Mouse (Mus musculus) gonadal fat pad, adult 2 months (tissue): ENCODE results near the gene Thsd4. TPM values are rescaled to one million over a fixed set of nuclear protein-coding genes. Genes with fewer than 3 reads are reported as not detected.

Experiments used
- DNase-seq: peaks from one replicate; pipeline ENCODE4 v3.0.0-alpha.2; 2012; ENCODE audit warnings: low read depth
- polyA plus RNA-seq: library from polyadenylated mRNA; depleted of rRNA; stranded (reverse); fragments of >200 nt; gene quantifications from 2 replicates; pipeline ENCODE4 v1.2.3, GENCODE M21; 2012

Thsd4 gene
- polyA plus RNA-seq, 1 experiment, result 4.7 TPM

DNA sequence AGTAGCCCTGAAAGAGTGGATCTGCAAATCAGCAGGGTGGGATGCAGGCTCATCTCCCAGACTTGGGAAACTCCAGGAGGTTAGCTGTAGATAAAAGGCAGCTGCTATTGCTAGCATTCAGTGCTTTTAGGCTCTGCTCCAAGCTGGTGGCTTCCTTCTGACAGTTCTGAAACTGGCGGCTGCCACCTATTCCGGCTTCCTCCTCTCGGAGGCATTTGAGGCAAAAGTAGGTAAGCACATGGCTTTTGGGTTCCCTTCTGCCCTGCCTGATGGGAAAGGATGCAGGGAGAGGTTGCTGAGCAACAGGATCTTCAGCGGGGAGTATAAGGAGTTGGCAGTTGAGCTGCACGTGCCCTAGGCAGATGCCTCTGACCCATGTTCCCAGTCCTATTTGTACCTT is 65.2 kb downstream of the Thsd4 start:
- DNase-seq, result no peak

DNA sequence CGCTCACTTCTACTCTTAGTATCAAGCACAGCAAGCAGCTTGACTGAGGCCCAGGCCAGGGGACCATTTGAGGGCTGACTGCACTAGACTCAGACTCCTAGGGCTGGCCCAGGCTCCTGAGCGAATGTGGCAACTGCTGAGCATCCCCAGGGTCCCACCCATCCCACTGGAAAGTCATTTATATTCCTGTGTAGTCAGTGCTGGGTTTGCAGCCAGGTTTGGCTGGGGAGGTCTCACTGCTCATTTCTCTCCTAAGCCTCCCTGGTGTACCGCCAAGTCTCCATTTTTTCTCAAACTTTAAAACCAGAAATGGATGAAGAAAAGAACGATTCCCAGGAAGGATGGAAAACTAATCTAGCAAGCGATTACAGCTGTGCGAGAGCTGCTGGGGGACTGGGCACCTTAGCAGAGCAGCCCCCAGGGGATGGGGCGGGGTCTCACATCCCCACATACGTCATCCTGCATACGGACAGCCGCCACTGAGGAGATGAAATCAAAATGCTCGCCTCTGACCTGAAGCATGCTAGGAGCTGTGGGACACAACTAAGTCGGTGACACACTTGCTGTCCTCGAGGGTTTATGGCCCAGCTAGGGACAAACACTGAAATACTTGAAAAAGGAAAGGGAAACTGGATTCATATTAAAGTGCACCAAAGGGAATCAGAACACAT is 67.3 kb downstream of the Thsd4 start:
- DNase-seq, result no peak

DNA sequence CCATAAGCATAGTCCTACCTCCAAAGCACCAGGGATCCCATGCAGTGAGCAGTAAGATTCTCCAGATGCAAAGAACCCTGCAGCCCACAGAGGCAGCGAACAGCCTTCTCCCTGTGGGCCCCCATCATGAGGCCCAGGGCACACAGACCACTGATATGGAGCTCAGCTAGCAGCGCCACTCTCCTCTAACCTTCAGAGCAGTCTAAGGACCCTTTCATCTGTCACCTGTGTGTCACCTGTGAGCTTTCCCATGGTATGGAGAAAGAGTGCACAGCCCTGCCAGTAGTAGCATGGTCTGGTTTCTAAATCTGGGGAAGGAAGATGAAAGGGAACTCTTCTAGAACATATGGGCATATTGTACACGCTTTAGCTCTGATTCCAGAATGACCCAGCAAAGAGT is 72.3 kb downstream of the Thsd4 start:
- DNase-seq, result no peak

DNA sequence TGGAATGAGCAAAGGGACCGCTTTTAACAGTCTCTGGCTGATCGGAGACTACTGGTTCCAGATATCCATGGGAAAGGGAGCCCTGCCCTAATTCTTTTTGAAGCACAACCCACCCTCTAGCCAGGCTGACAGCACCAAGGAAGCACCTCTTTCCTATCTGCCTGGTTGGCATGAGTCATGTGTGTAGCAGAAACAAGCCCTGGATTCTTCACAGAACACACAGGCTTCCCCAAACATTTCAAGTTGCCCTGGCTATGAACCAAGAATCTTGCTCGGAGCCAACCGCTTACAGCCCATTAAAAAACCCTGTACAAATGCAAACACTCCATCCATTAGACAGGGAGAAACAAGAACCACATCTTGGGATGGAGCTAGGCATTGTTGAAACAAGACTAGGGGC is 76.0 kb downstream of the Thsd4 start:
- DNase-seq, result no peak

DNA sequence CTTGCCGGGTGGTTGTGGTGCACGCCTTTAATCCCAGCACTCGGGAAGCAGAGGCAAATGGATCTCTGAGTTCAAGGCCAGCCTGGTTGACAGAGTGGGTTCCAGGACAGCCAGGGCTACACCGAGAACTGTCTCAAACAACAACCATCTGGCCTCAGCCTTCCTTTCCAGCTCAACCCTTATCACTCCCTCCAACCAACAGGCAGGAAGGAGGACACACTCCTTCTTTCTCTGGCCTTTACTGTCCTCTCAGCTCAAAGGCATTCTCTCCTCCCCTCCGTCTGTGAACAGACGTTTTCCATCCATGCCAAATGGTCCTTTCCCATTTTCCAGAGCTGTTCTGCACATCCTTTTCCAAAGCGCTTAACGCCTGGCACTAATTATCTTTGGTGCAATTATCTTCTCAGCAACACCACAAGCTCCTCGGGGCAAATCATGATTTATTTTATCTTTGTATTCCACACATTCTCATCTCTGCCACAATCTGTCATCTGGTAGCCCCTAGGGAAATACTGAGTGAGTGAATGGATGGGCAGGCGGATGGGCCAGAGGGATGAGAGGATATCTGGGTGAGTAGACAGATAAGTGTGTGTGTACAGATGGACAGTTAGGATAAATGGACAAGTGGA is 80.5 kb downstream of the Thsd4 start:
- DNase-seq, result no peak

DNA sequence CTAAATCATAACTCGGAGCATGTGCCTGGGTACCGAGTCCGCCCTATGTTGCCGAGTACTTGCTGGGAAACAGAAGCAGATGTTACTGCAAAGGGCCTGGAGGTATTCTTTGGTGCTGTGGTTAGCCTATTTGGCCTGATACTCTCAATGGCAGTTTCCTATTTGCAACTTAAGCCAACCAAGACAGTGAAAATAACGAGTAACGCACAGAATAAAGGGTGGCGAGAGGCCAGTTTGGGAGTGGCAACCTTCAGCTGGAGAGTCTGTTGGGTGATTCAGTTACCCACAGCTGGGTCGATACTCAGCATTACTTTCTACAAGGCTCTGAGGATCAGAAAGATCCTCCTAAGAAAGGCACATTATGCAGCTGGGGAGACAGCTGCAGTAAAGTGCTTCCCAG is 81.3 kb downstream of the Thsd4 start:
- no peak for DNase-seq

DNA sequence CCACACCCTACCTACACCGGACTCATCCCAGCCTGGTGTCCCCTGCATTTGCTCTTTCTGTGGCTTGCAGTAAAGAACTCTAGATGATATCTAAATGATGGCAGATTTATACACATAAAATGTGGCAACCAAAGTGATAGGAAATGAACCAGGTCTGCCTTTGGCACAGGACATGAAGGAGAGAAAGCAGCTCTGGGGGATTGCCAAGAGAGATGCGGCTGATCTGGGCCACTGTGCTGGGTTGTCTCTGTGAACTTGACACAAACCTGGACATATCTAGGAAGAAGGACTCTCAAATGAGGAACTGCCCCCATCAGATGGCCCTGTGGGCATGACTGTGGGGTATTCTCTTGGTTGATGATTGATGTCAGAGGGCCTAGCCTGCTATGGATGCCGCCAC is 85.6 kb downstream of the Thsd4 start:
- no peak for DNase-seq

DNA sequence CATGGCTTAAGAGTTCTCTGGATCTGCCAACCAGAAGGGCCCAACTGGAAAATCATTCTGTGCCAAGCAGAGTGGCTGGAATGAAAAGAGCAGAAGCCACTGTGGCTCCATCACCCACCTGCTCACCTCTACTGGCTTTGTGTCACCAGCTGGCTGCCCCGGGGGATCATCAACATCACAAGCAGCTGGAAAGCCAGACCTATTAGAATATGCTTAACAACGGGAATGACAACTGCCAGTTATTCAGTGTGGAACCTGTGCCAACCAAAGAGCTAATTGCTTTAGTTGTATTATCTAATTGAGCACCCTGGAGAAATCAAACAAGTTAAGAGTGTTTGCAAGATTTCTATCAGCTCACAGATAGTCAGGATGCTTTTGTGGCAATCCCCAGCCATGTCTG is 87.8 kb downstream of the Thsd4 start:
- DNase-seq, result no peak

DNA sequence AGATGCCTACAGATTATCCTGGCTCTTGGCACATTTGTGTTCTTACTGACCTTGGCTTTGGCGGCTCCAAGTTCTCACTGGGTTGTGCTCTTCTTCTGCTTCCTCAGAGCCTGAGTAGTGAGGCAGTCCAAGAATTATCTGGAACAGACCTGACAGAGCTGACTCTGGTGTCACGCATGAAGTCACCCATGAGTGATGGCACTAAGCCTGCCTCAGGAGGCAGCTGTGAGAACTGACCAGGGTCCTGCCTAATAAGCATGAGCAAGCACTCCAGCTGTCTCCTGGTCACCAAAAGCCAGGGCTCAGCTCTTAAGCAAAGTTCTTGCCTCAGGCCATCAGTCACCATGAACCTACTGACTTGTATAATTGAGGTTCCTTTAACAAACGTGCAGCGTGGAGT is 89.9 kb downstream of the Thsd4 start:
- DNase-seq, result no peak

DNA sequence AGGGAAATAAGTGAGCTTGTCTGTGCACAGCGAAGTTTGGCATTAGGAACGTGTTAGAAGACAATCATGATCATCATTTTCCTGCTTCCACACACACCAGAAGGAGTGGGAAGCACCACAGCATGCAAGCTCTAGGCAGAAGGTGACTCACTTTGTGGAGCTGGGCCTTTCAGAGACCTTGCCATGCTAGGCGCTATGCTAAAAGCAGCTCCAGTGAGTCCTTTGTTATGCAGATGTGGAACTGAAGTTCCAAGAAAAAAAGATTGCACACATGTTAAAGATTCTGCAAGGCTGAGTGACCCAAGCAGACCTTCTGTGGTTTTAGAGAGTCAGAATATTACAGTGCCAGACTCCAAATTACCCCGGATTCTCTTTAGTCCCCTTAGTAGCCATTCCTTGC is 91.8 kb downstream of the Thsd4 start:
- DNase-seq, result no peak

DNA sequence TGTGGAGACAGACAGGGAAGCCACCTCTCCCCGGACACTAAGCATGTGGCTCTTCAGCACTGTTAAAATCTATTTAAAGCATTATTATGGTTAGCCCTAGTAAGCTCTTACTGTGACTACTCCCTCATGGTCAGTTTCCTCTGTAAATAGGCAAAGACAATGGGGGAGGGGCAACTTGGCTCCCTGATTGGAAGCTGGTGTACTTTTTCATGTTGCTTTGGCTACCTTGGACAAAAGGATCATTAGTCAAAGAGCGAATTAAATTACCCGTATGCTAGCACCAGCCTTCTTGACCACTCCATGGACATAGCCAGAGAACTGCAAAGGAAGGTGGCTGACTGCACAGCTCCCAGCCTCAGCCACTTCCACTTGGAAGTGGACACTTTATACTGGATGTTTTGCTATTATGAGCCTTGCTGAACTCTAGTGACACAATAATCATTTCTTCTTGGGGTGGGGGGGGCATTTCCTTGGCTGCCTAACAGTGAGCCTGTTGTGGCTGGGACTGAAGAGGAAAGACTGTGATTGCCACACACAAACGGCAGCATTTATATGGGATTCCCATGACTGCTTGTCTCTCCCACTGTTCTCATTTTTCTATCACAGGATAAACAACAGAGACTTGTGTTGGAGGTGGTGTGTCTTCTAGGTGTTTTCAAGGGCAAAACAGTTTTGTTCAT is 107.6 kb downstream of the Thsd4 start:
- no peak for DNase-seq

DNA sequence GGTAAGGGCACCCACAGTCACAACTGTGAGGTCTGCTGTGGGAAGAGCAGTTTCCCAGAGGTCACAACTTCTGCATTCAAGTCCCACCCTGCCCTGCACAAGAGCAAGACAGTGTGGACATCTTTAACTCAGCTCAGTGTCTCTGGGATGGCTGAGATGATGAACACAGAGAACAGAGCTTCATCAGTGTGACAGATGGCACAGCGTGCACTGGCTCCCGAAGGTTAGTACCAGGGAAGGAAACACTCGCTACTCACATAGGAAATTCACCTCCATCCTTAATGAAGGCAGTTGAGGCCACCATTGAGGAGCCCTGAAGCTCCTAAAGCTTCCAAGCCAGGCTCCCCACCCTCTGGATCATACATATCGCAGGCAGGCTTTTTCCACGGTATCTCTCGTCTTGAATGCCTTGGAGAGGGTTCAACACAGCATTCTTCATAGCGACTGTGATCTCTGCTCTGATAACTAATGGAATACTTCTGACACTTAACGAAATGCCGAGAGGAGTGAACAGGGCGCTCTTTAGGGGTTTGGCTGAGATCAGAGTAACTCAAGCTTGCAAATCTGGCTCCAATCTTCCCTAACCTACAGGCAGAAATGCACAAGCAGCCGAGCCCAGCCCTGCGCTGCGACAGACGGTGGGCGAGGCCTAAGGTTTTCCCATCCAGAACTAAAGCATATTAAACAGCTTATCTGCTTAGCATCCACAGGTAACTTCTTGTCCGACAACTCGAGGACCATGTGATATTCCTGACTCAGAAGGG is 110.8 kb downstream of the Thsd4 start:
- no peak for DNase-seq

DNA sequence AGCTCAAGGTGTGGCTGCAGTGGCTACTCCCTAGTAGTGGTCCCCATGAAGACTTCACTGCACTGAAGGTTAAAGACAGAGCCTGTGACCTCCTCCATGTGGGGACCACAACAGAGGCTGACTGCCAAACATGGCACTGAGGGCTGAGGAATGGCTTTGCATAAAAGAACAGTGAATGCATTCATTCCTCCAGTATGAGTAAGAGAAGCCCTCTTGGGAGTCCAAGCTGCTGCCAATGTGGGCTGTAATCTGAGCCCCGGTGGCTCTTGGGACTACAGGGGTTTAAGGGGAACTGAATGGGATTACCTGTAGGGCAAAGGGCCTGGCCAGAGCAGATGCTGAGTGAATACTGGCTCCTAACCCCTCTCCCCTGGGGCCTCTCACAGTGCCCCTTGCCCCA is 114.5 kb downstream of the Thsd4 start:
- no peak for DNase-seq

DNA sequence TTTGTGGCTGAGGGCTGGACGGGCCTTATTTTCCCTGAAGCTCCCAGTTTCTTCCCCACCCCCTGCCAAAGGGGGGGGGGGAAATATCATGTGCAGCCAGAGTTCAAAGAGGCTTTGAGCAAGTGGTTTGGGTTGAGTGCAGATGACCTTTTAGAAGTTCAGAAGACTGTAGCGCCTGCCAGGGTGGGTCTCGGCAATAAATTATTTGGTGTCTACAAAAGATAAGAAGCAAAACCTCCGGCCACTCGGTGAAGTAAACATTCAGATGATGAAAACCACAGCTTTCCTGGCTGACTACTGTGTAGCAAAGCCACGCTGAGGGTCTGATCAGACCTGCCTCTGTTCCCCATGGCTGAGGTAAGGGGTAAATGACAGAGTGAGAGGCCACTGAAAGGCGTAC is 116.1 kb downstream of the Thsd4 start:
- no peak for DNase-seq

DNA sequence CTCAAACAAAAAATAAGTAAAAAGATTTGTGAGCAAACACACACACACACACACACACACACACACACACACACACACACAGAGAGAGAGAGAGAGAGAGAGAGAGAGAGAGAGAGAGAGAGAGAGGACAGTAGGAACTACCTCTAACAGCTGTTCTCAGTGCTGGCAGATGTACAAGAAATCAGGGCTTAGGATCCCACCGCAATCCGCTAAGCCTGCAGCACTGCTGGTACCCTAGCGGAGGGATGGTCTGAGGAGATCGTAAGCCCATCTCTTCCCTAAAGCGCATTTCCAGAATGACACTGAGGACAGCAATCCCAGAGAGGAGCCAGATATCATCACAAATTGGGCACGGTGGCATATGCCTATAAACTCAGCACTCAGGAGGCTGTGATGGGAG is 119.2 kb downstream of the Thsd4 start:
- no peak for DNase-seq

DNA sequence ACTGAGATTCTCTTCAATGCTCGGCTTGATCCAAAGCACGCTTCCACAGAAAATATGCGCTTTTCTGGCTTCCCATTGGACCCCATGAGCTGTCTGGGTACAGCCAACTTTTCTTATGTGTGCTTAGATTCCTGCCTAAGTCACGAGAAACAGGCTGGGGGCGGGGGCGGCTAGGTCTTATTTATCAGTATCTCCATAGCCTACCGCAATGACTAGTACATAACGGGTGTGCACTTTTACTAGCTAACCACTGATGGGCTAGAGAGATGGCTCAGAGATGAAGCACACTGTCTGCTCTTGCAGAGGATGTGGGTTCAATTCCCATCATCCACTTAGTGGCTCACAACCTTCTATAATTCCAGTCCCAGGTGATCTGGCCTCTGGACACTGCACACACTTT is 121.8 kb downstream of the Thsd4 start:
- no peak for DNase-seq

DNA sequence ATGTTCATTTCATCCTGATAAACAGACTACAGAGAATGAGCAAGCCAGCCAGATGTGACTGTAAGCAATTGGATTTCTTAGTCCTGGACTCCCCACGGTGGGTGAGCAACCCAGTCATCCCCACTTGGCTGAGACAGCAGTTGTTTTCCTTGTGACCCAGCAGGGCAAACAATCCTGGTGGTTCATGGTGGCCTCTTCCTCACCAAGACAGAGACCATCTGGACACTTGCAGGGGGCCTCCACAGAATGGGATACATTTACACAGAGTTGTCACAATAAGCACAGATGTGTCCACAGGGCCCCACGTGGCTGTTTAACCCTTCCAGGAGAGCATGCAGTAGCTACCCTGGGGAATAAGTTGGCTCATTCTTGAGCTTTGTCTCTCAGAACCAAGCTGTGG is 123.8 kb downstream of the Thsd4 start:
- no peak for DNase-seq

DNA sequence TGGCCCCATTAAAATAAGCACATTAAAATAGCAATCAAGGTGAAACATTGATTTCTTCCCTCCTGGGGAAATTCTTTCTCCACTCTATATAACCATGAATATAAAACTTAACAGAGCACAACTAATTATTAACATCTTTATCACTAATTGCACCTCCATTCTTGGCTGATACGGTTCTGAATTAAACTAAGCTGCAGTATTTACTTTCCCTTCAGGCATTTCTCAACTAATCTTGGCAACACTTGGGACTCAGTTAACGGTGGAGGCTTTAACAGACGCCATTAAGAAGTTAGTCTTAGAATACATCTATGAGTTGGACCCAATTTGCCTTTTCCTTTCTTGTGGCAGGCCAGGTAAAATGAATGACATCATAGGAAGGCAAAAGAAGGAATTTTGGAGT is 125.8 kb downstream of the Thsd4 start:
- DNase-seq, result no peak

DNA sequence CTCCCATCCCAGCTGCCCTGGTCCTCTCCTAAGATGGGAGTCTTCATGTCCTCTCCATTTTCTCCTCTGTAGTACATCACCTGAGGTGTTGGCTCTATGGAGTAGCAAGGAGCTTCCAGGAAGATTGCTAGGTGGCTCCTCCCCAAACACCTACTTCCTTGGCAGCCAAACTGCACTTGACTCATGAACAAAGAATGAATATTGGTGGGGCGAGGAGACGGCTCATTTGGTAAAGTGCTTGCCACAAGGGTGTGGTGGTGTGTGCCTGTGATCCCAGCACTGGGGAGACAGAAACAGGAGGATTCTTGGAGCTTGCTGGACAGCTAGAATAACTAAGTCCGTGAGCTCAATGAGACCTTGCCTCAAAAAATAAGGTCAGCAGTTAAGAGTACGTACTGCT is 128.9 kb downstream of the Thsd4 start:
- no peak for DNase-seq

DNA sequence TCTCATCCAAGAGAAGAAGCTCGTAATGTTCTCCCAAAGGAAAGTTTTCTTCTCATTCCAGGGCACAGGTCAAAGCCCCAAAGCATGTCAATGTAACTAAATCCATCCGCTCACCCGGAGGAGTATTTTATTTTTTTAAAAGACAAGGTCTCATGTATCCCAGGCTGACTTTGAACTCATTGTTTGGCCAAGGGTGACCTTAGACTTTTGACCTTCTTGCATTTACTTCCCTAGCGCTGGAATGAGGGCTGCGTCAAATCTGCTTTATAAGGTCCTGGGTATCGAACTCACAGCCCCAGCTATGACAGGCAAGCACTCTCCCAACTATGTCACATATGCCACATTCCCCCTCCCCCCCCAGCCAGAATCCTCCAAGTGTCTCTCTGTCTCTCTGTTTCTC is 137.1 kb downstream of the Thsd4 start:
- no peak for DNase-seq

DNA sequence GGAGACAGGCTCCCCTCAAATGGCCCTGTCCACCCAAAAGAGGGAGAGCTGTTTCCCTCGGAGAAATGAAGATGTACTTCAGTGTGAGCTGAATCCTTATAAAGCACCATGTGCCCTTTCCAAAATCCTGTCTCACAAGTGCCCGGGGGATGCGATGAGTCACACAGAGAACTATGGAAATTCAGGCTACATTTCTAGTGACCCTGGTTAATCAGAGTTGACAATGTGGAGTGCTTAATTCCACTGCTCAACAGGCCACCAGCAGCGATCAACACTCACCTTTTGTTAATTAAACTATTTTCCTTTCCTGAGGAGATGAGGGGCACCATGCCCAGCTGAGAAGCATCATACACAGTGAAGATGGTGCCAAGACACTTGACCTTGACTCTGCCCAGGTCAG is 138.9 kb downstream of the Thsd4 start:
- DNase-seq, result no peak

DNA sequence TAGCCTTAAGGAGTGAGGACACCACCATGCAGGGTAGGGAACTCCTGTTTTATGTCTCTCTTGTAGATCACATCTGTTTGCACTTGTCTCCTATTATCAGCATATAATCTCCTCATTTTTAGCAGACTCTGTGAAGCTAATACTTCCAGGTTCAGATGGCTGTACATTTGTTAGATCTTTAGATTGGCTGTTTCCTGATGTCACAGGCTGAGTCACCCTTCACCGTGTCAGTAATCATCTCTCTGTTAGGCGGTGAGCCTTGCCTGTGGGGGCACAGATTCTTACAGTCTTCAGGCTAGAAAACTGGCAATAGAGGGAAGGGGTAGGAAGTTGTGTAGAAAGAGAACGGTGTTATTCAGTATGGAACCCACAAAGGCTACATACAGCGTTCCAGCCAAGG is 139.3 kb downstream of the Thsd4 start:
- no peak for DNase-seq

DNA sequence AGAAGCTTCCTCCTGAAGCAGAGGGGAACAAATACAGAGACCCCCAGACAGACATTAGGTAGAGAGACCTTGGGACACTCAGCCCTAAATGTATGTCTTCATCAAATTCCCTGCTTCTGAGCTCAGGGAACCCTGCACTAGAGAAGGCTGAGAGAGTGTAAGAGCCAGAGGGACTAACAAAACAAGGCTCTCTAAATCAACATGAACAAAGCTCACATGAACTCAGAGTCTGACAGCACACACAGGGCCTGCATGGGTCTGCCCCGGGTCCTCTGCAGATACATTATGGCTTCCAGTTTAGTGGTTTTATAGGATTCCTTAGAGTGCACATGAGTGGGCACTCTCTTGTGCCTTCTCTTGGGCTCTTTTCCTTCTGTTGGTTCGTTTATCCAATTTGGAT is 140.8 kb downstream of the Thsd4 start:
- no peak for DNase-seq
